Mouse (Mus musculus) embryonic facial prominence, embryonic 14.5 days (tissue): ENCODE results near the gene Actn4. TPM values are rescaled to one million over a fixed set of nuclear protein-coding genes. Genes with fewer than 3 reads are reported as not detected.

Source experiments
- ATAC-seq: fragments of 200-750 bp; cut with Nextera tagmentation; 2 replicates; pipeline ENCODE4 v1.8.0; 2017; ENCODE audit warnings: low read depth, moderate number of reproducible peaks, moderate TSS enrichment
- DNase-seq: peaks from one replicate; pipeline ENCODE4 v3.0.0-alpha.2; 2015; ENCODE audit warnings: low spot score
- H3K27ac ChIP-seq: fragments of 300-500 bp; sonication (generic); replicated peaks from 2 replicates; pipeline ENCODE4 v1.5.1; 2014; ENCODE audit warnings: low read depth, mild to moderate bottlenecking, low read length, moderate library complexity
- H3K27me3 ChIP-seq: fragments of 300-500 bp; sonication (generic); replicated peaks from 2 replicates; pipeline ENCODE4 v1.6.1; 2014; ENCODE audit warnings: low read length; ENCODE audit not compliant: control insufficient read depth, insufficient read depth
- H3K36me3 ChIP-seq: fragments of 300-500 bp; sonication (generic); 2 replicates; pipeline ENCODE4 v1.6.1; 2014; ENCODE audit warnings: low read length, mixed read lengths; ENCODE audit not compliant: control insufficient read depth, insufficient read depth
- H3K4me1 ChIP-seq: fragments of 300-500 bp; sonication (generic); 2 replicates; pipeline ENCODE4 v1.6.1; 2014; ENCODE audit warnings: antibody characterized with exemption, low read length; ENCODE audit not compliant: control insufficient read depth, insufficient read depth
- H3K4me2 ChIP-seq: fragments of 300-500 bp; sonication (generic); 2 replicates; pipeline ENCODE4 v1.6.1; 2014; ENCODE audit warnings: low read depth, mild to moderate bottlenecking, low read length, moderate library complexity, mixed read lengths
- H3K4me3 ChIP-seq: fragments of 300-500 bp; sonication (generic); 2 replicates; pipeline ENCODE4 v1.5.1; 2014; ENCODE audit warnings: low read depth, mild to moderate bottlenecking, low read length
- H3K9ac ChIP-seq: fragments of 300-500 bp; sonication (generic); 2 replicates; pipeline ENCODE4 v1.6.1; 2014; ENCODE audit warnings: low read depth, mild to moderate bottlenecking, low read length, moderate library complexity, mixed read lengths
- H3K9me3 ChIP-seq: fragments of 300-500 bp; sonication (generic); 2 replicates; pipeline ENCODE4 v1.6.1; 2016; ENCODE audit warnings: low read length; ENCODE audit not compliant: control insufficient read depth
- WGBS: fragments of 180-500 bp; shearing (Covaris S2); extraction: QIAGEN DNeasy Blood & Tissue Kit; methylation state at CpG from one replicate; pipeline ENCODE4 v1.1.7; 2014; 5-methylcytosine and 5-hydroxymethylcytosine counted together
- polyA plus RNA-seq: library from polyadenylated mRNA; unstranded; fragments of >200 nt; fragmentation: Nextera tagmentation; extraction: Ambion mirVana; gene quantifications from 2 replicates; pipeline ENCODE4 v1.2.1, GENCODE M21; 2014

The Actn4 gene
- polyA plus RNA-seq, 1 experiment from 2014 or later: 256 TPM

GRCm38 (mm10) chr7:28990766-28991273 is 28.7 kb upstream of the Actn4 start:
- DNase-seq: no peak
- Histone ChIP-seq H3K4me2 (no peak overlapping the region), H3K27ac (no peak overlapping the region), H3K4me3 (no peak overlapping the region), H3K9ac (no peak overlapping the region), H3K36me3 (no peaks in the 10 kb centered on the region), H3K9me3 (no peaks in the 10 kb centered on the region), H3K4me1 (no peaks in the 10 kb centered on the region), H3K27me3 (no peaks in the 10 kb centered on the region)
- no peak for ATAC-seq
- 58% methylated on average over 13 of the region's 14 CpGs for WGBS

GRCm38 (mm10) chr7:28985207-28985606 is 23.1 kb upstream of the Actn4 start:
- Histone ChIP-seq H3K36me3 (0 out of 2 replicates have a peak, but pooled peaks cover 2% of the 10 kb centered on the region), H3K4me1 (peaks cover 4% of the 10 kb centered on the region), H3K9me3 (no peaks in the 10 kb centered on the region), H3K4me3 (no peak overlapping the region), H3K4me2 (no peak overlapping the region), H3K9ac (no peak overlapping the region), H3K27ac (no peak overlapping the region), H3K27me3 (no peaks in the 10 kb centered on the region)
- ATAC-seq: no peak
- WGBS: 87% methylated on average over 7 of the region's 7 CpGs
- DNase-seq: no peak

- H3K36me3 ChIP-seq: peaks cover 7% of the 10 kb centered on the region
- no peak overlapping the region for H3K4me2 ChIP-seq
- DNase-seq (no peak), ATAC-seq (no peak)
- no peaks in the 10 kb centered on the region for H3K9me3 ChIP-seq
- peaks cover 4% of the 10 kb centered on the region for H3K4me1 ChIP-seq
- H3K4me3 ChIP-seq: no peak overlapping the region
- no peak overlapping the region for H3K9ac ChIP-seq
- no peaks in the 10 kb centered on the region for H3K27me3 ChIP-seq
- WGBS: 85% methylated on average over 1 of the region's 1 CpGs
- H3K27ac ChIP-seq: no peak overlapping the region
Observed at GRCm38 (mm10) chr7:28984452-28984851, 22.3 kb upstream of the Actn4 start.

- Histone ChIP-seq H3K9me3 (no peaks in the 10 kb centered on the region), H3K27ac (no peak overlapping the region), H3K27me3 (no peaks in the 10 kb centered on the region), H3K4me1 (peaks cover 4% of the 10 kb centered on the region), H3K9ac (no peak overlapping the region), H3K4me3 (no peak overlapping the region), H3K36me3 (peaks cover 13% of the 10 kb centered on the region), H3K4me2 (no peak overlapping the region)
- no peak for DNase-seq
- no peak for ATAC-seq
- 79% methylated on average over 4 of the region's 4 CpGs for WGBS
Observed at GRCm38 (mm10) chr7:28983849-28984248, 21.7 kb upstream of the Actn4 start.

- no peak overlapping the region; the same call in 1 of the 2 replicates for H3K27ac ChIP-seq
- peaks cover 20% of the 10 kb centered on the region for H3K36me3 ChIP-seq
- no peaks in the 10 kb centered on the region for H3K27me3 ChIP-seq
- no peaks in the 10 kb centered on the region for H3K9me3 ChIP-seq
- peak overlapping the region; percentile 19; the same call in 1 of the 2 replicates for H3K4me2 ChIP-seq
- ATAC-seq: no peak
- peaks cover 4% of the 10 kb centered on the region for H3K4me1 ChIP-seq
- no peak overlapping the region for H3K4me3 ChIP-seq
- no peak overlapping the region; the same call in 1 of the 2 replicates for H3K9ac ChIP-seq
- no peak for DNase-seq
- 58% methylated on average over 11 of the region's 11 CpGs for WGBS
Observed at GRCm38 (mm10) chr7:28983141-28983564, 21.0 kb upstream of the Actn4 start.

GRCm38 (mm10) chr7:28982274-28983013 is 20.3 kb upstream of the Actn4 start:
- peak overlapping the region; percentile 71 for H3K9ac ChIP-seq
- peak overlapping the region; percentile 72 for H3K4me2 ChIP-seq
- 7% methylated on average over 19 of the region's 19 CpGs for WGBS
- ATAC-seq (peak; percentile 53), DNase-seq (peak; percentile 43)
- H3K36me3 ChIP-seq: peaks cover 27% of the 10 kb centered on the region
- no peaks in the 10 kb centered on the region for H3K9me3 ChIP-seq
- peak overlapping the region; percentile 82 for H3K27ac ChIP-seq
- peaks cover 4% of the 10 kb centered on the region for H3K4me1 ChIP-seq
- no peaks in the 10 kb centered on the region for H3K27me3 ChIP-seq
- H3K4me3 ChIP-seq: peak overlapping the region; percentile 49

- ATAC-seq: peak; percentile 97
Observed at GRCm38 (mm10) chr7:28981651-28982273, 19.6 kb upstream of the Actn4 start, which contains the start of the genes Eif3k and Map4k1. TSS of gene Eif3k (minus strand) at chr7:28981864. TSS of gene Map4k1 (plus strand) at chr7:28982050.

GRCm38 (mm10) chr7:28977556-28977955 is 15.4 kb upstream of the Actn4 start:
- H3K27ac ChIP-seq: no peak overlapping the region
- ATAC-seq: no peak
- 86% methylated on average over 9 of the region's 9 CpGs for WGBS
- no peak for DNase-seq
- H3K27me3 ChIP-seq: no peaks in the 10 kb centered on the region
- no peak overlapping the region for H3K4me3 ChIP-seq
- H3K4me1 ChIP-seq: peaks cover 2% of the 10 kb centered on the region
- no peaks in the 10 kb centered on the region for H3K9me3 ChIP-seq
- peaks cover 67% of the 10 kb centered on the region for H3K36me3 ChIP-seq
- no peak overlapping the region for H3K9ac ChIP-seq
- no peak overlapping the region for H3K4me2 ChIP-seq

More at GRCm38 (mm10) chr7:28981651-28982273, 19.6 kb upstream of the Actn4 start, which contains the start of the genes Eif3k and Map4k1:
- H3K4me2 ChIP-seq: peak within 1 kb of the TSS; percentile 97
- H3K4me1 ChIP-seq: peaks cover 4% of the 10 kb centered on the region
- H3K4me3 ChIP-seq: peak within 1 kb of the TSS; percentile 86
- H3K27ac ChIP-seq: peak within 1 kb of the TSS; percentile 82
- H3K9me3 ChIP-seq: no peaks in the 10 kb centered on the region
- under 1% methylated on average over 34 of the region's 36 CpGs for WGBS
- no peaks in the 10 kb centered on the region for H3K27me3 ChIP-seq
- peaks cover 34% of the 10 kb centered on the region for H3K36me3 ChIP-seq
- DNase-seq: peak; percentile 100
- H3K9ac ChIP-seq: peak within 1 kb of the TSS; percentile 87
